Mouse (Mus musculus) G1E (cell line): ENCODE results near the gene Mrps18c.

ENCODE experiments used
- CTCF ChIP-seq: IDR thresholded peaks from 2 replicates; pipeline ENCODE4 v1.5.1; 2012; ENCODE audit warnings: low read depth, low read length, inconsistent platforms, mixed read lengths
- POLR2AphosphoS5 ChIP-seq: IDR thresholded peaks from 2 replicates; pipeline ENCODE4 v1.6.1; 2012; ENCODE audit warnings: low read depth, low read length, inconsistent platforms; ENCODE audit not compliant: insufficient replicate concordance

DNA sequence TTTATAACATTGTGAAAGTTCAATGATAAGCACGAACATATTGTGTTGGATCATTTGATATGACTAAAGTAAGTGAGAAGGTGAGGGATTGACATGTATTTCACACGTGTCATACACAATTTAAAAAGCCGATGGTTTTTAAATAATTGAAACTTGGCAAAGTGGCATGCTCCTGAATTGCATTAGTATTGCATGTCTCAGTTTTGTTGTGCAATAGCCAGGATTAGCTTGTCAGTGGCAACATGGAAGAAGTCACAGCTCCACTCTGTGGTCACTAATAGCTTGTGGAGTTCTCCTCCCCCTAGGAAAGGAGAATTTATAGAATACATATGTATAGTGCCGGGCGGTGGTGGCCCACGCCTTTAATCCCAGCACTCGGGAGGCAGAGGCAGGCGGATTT is 22.9 kb downstream of the Mrps18c start:
- TF ChIP-seq CTCF (no peak), POLR2AphosphoS5 (no peak)
